Mouse (Mus musculus): Measurements from ENCODE around the gene Ovch2. TPM values are rescaled to one million over a fixed set of nuclear protein-coding genes. Genes with fewer than 3 reads are reported as not detected.

Ovch2 gene
- polyA plus RNA-seq, 1 experiment from 2014 or later = not detected

DNA sequence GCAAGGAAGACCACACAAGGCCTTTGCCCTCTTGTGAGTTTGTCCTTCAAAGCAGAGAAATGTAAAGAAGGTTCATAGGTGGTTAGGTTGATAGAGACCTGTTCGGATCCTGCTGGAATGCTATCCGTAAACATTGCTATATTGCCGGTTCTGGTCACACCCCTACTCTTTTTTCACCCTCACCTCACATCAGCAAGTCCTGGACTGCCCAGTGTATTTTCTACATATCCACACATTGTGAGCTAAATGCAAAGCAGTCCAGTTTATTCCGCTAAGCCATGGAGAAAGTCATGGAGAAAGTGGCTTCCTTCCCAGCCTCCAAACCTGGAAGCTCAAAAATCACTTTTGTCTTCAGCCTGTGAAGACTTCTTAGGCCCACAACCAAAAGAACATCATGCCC, 51.3 kb downstream of the Ovch2 start:
- no peak for ATAC-seq (replicated peaks; ENCODE audit: low FRiP score, low TSS enrichment, low read depth)
- H3K27ac ChIP-seq (ENCODE audit: low read depth) = no peak overlapping the region
- H3K27me3 ChIP-seq (replicated peaks; ENCODE audit: control insufficient read depth, insufficient read depth, low read length) = no peaks in the 10 kb centered on the region
- H3K4me2 ChIP-seq (ENCODE audit: low read length) = no peak overlapping the region
- WGBS = 66% methylated on average over 4 of the region's 4 CpGs
- no peak for DNase-seq (ENCODE audit: low spot score)
- H3K9ac ChIP-seq (ENCODE audit: low read length) = no peak overlapping the region
- H3K36me3 ChIP-seq (ENCODE audit: control insufficient read depth, insufficient read depth, low read length) = peaks cover 12% of the 10 kb centered on the region
- H3K9me3 ChIP-seq (ENCODE audit: control insufficient read depth, low read length) = no peaks in the 10 kb centered on the region
- no peak overlapping the region for H3K4me3 ChIP-seq (ENCODE audit: low read depth, low read length)
- H3K4me1 ChIP-seq (replicated peaks; ENCODE audit: control insufficient read depth, insufficient read depth, low read length) = no peaks in the 10 kb centered on the region

DNA sequence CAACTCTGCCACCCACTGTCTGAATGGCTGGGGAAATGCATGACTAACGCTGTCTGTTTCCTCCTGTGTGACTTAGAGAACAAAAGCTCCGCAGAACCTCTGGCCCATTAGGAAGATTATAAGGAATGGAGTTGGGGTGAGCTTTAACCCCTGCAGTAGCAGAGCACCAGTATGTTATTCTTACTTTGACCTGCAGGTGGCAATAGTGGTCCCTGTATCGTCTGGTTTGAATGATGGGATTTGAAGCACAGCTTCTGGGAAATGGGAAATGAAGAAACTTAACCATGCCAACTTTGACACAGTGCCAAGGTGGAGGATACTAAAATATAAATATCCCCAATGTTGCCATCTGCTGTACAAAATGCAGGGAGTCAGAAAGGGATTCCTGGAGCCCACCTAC, 51.7 kb downstream of the Ovch2 start:
- no peaks in the 10 kb centered on the region for H3K4me1 ChIP-seq (replicated peaks; ENCODE audit: control insufficient read depth, insufficient read depth, low read length)
- H3K27me3 ChIP-seq (replicated peaks; ENCODE audit: control insufficient read depth, insufficient read depth, low read length) = no peaks in the 10 kb centered on the region
- 9% methylated on average over 3 of the region's 3 CpGs for WGBS
- no peak overlapping the region for H3K4me2 ChIP-seq (ENCODE audit: low read length)
- H3K9ac ChIP-seq (ENCODE audit: low read length) = no peak overlapping the region
- DNase-seq (ENCODE audit: low spot score) = peak; percentile 79
- H3K4me3 ChIP-seq (ENCODE audit: low read depth, low read length) = no peak overlapping the region
- H3K27ac ChIP-seq (ENCODE audit: low read depth) = no peak overlapping the region
- H3K36me3 ChIP-seq (ENCODE audit: control insufficient read depth, insufficient read depth, low read length) = peaks cover 16% of the 10 kb centered on the region
- no peaks in the 10 kb centered on the region for H3K9me3 ChIP-seq (ENCODE audit: control insufficient read depth, low read length)
- ATAC-seq (replicated peaks; ENCODE audit: low FRiP score, low TSS enrichment, low read depth) = 0 out of 2 replicates have a peak, but pooled peaks have one; percentile 35

DNA sequence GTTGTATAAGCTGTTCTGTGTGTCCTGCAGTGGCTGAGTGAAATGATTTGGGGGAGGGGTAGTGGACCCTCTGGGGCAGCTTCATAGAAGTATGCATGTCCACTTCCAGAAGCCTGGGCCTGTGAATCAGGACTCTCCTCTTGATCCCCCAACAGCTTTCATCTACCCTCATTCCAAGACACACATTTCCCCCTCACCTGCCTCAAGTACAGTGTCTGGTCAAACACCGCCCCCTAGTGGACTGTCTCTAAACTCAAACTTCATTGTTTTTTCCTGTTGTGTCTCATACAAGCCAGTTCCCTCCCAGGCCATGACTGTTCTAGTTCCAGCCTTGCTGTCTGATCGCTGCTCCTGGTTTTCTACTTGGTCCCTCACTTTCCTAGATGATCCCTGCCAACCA, 53.1 kb downstream of the Ovch2 start:
- no peak overlapping the region for H3K4me2 ChIP-seq (ENCODE audit: low read length)
- no peaks in the 10 kb centered on the region for H3K27me3 ChIP-seq (replicated peaks; ENCODE audit: control insufficient read depth, insufficient read depth, low read length)
- ATAC-seq (replicated peaks; ENCODE audit: low FRiP score, low TSS enrichment, low read depth) = peak; percentile 50
- no peak overlapping the region for H3K4me3 ChIP-seq (ENCODE audit: low read depth, low read length)
- H3K9me3 ChIP-seq (ENCODE audit: control insufficient read depth, low read length) = no peaks in the 10 kb centered on the region
- no peaks in the 10 kb centered on the region for H3K4me1 ChIP-seq (replicated peaks; ENCODE audit: control insufficient read depth, insufficient read depth, low read length)
- H3K9ac ChIP-seq (ENCODE audit: low read length) = no peak overlapping the region
- H3K27ac ChIP-seq (ENCODE audit: low read depth) = no peak overlapping the region
- DNase-seq (ENCODE audit: low spot score) = peak; percentile 83
- H3K36me3 ChIP-seq (ENCODE audit: control insufficient read depth, insufficient read depth, low read length) = peaks cover 29% of the 10 kb centered on the region
- 18% methylated on average over 2 of the region's 2 CpGs for WGBS

GRCm38 (mm10) chr7:107747476-107747875, 53.5 kb downstream of the Ovch2 start:
- H3K27me3 ChIP-seq (replicated peaks; ENCODE audit: control insufficient read depth, insufficient read depth, low read length) = no peaks in the 10 kb centered on the region
- no peaks in the 10 kb centered on the region for H3K9me3 ChIP-seq (ENCODE audit: control insufficient read depth, low read length)
- no peak overlapping the region for H3K4me2 ChIP-seq (ENCODE audit: low read length)
- no peak overlapping the region for H3K4me3 ChIP-seq (ENCODE audit: low read depth, low read length)
- no peak for DNase-seq (ENCODE audit: low spot score)
- H3K36me3 ChIP-seq (ENCODE audit: control insufficient read depth, insufficient read depth, low read length) = peaks cover 31% of the 10 kb centered on the region
- no peaks in the 10 kb centered on the region for H3K4me1 ChIP-seq (replicated peaks; ENCODE audit: control insufficient read depth, insufficient read depth, low read length)
- 90% methylated on average over 9 of the region's 9 CpGs for WGBS
- H3K9ac ChIP-seq (ENCODE audit: low read length) = no peak overlapping the region
- H3K27ac ChIP-seq (ENCODE audit: low read depth) = no peak overlapping the region
- no peak for ATAC-seq (replicated peaks; ENCODE audit: low FRiP score, low TSS enrichment, low read depth)

DNA sequence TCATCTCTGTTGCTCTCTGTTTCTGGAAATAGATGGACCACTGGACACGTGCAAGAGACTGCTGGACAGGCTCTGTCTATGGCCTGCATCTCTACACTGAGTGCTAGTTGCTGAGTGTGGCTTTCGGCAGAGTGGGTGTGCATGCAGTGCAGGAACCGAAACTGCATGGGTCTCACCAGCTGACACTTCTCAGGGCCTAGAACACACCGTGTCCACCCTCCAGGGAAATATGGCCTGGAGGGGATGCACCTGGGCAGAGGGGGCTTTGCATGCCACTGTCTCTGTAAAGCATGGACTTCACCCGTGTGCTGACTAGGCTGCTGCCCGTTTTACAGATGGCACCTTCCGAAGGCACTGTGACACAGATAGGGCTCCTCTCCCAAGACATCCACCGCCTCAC, 55.0 kb downstream of the Ovch2 start:
- ATAC-seq (replicated peaks; ENCODE audit: low FRiP score, low TSS enrichment, low read depth) = no peak
- Histone ChIP-seq H3K9ac (ENCODE audit: low read length) (no peak overlapping the region), H3K4me3 (ENCODE audit: low read depth, low read length) (no peak overlapping the region), H3K4me2 (ENCODE audit: low read length) (no peak overlapping the region), H3K27ac (ENCODE audit: low read depth) (no peak overlapping the region), H3K9me3 (ENCODE audit: control insufficient read depth, low read length) (no peaks in the 10 kb centered on the region), H3K27me3 (replicated peaks; ENCODE audit: control insufficient read depth, insufficient read depth, low read length) (no peaks in the 10 kb centered on the region), H3K4me1 (replicated peaks; ENCODE audit: control insufficient read depth, insufficient read depth, low read length) (no peaks in the 10 kb centered on the region), H3K36me3 (ENCODE audit: control insufficient read depth, insufficient read depth, low read length) (peaks cover 36% of the 10 kb centered on the region)
- 90% methylated on average over 8 of the region's 8 CpGs for WGBS
- no peak for DNase-seq (ENCODE audit: low spot score)

DNA sequence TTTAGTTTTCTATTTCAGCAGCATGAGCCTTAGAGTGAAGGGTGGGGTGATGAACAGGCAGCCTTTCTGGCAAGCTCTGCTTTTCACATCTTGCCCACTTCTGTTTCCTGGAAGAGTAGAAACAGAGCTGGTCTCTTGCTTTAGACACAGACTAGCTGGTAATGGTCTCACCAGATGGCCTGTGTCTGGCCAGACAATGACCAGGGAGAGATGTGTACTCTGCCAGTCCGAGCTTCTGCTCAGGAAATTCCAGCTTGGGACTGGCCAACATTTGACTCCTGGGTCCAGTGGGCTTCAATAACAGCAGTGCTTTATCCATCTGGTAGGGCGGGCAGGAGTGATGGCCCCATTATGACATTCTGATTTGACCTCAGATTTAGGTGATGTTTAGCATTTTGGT, 55.9 kb downstream of the Ovch2 start:
- no peak overlapping the region for H3K27ac ChIP-seq (ENCODE audit: low read depth)
- H3K4me3 ChIP-seq (ENCODE audit: low read depth, low read length) = no peak overlapping the region
- no peak overlapping the region for H3K4me2 ChIP-seq (ENCODE audit: low read length)
- no peak overlapping the region for H3K9ac ChIP-seq (ENCODE audit: low read length)
- H3K4me1 ChIP-seq (replicated peaks; ENCODE audit: control insufficient read depth, insufficient read depth, low read length) = no peaks in the 10 kb centered on the region
- WGBS = 66% methylated on average over 2 of the region's 2 CpGs
- no peaks in the 10 kb centered on the region for H3K27me3 ChIP-seq (replicated peaks; ENCODE audit: control insufficient read depth, insufficient read depth, low read length)
- DNase-seq (ENCODE audit: low spot score) = no peak
- no peak for ATAC-seq (replicated peaks; ENCODE audit: low FRiP score, low TSS enrichment, low read depth)
- peaks cover 39% of the 10 kb centered on the region for H3K36me3 ChIP-seq (ENCODE audit: control insufficient read depth, insufficient read depth, low read length)
- H3K9me3 ChIP-seq (ENCODE audit: control insufficient read depth, low read length) = no peaks in the 10 kb centered on the region

GRCm38 (mm10) chr7:107744454-107744853, 56.6 kb downstream of the Ovch2 start:
- no peak overlapping the region for H3K4me3 ChIP-seq (ENCODE audit: low read depth, low read length)
- H3K4me2 ChIP-seq (ENCODE audit: low read length) = no peak overlapping the region
- H3K27me3 ChIP-seq (replicated peaks; ENCODE audit: control insufficient read depth, insufficient read depth, low read length) = no peaks in the 10 kb centered on the region
- no peak overlapping the region for H3K27ac ChIP-seq (ENCODE audit: low read depth)
- no peak overlapping the region for H3K9ac ChIP-seq (ENCODE audit: low read length)
- DNase-seq (ENCODE audit: low spot score) (no peak), ATAC-seq (replicated peaks; ENCODE audit: low FRiP score, low TSS enrichment, low read depth) (no peak)
- 85% methylated on average over 4 of the region's 4 CpGs for WGBS
- no peaks in the 10 kb centered on the region for H3K4me1 ChIP-seq (replicated peaks; ENCODE audit: control insufficient read depth, insufficient read depth, low read length)
- H3K36me3 ChIP-seq (ENCODE audit: control insufficient read depth, insufficient read depth, low read length) = peaks cover 39% of the 10 kb centered on the region
- no peaks in the 10 kb centered on the region for H3K9me3 ChIP-seq (ENCODE audit: control insufficient read depth, low read length)

GRCm38 (mm10) chr7:107742963-107743465, 58.0 kb downstream of the Ovch2 start:
- no peak overlapping the region for H3K4me2 ChIP-seq (ENCODE audit: low read length)
- H3K27me3 ChIP-seq (replicated peaks; ENCODE audit: control insufficient read depth, insufficient read depth, low read length) = no peaks in the 10 kb centered on the region
- H3K27ac ChIP-seq (ENCODE audit: low read depth) = no peak overlapping the region
- ATAC-seq (replicated peaks; ENCODE audit: low FRiP score, low TSS enrichment, low read depth) (no peak), DNase-seq (ENCODE audit: low spot score) (no peak)
- no peaks in the 10 kb centered on the region for H3K9me3 ChIP-seq (ENCODE audit: control insufficient read depth, low read length)
- H3K4me3 ChIP-seq (ENCODE audit: low read depth, low read length) = no peak overlapping the region
- WGBS = 84% methylated on average over 10 of the region's 10 CpGs
- no peak overlapping the region for H3K9ac ChIP-seq (ENCODE audit: low read length)
- H3K36me3 ChIP-seq (ENCODE audit: control insufficient read depth, insufficient read depth, low read length) = peaks cover 41% of the 10 kb centered on the region
- H3K4me1 ChIP-seq (replicated peaks; ENCODE audit: control insufficient read depth, insufficient read depth, low read length) = no peaks in the 10 kb centered on the region

DNA sequence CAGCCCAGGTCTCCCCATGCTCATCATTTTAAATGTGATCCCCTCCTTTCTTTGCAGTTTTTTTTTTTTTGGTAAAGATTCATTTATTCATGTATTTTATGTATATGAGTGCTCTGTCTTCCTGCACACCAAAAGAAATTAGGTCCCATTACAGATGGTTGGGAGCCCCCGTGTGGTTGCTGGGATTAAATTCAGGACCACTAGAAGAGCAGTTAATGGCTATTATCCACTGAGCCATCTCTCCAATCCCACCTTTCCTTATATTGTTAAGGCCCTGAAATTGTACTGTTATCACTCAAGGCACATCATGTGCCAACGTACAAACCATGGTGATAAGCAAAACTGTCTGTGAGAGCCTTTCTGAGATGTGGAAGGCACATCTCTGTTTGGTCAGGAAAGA, 62.3 kb downstream of the Ovch2 start:
- H3K27ac ChIP-seq (ENCODE audit: low read depth) = no peak overlapping the region
- no peak overlapping the region for H3K9ac ChIP-seq (ENCODE audit: low read length)
- ATAC-seq (replicated peaks; ENCODE audit: low FRiP score, low TSS enrichment, low read depth) = no peak
- 38% methylated on average over 2 of the region's 2 CpGs for WGBS
- H3K4me2 ChIP-seq (ENCODE audit: low read length) = no peak overlapping the region
- H3K9me3 ChIP-seq (ENCODE audit: control insufficient read depth, low read length) = no peaks in the 10 kb centered on the region
- H3K36me3 ChIP-seq (ENCODE audit: control insufficient read depth, insufficient read depth, low read length) = peaks cover 22% of the 10 kb centered on the region
- no peak for DNase-seq (ENCODE audit: low spot score)
- no peaks in the 10 kb centered on the region for H3K4me1 ChIP-seq (replicated peaks; ENCODE audit: control insufficient read depth, insufficient read depth, low read length)
- no peaks in the 10 kb centered on the region for H3K27me3 ChIP-seq (replicated peaks; ENCODE audit: control insufficient read depth, insufficient read depth, low read length)
- H3K4me3 ChIP-seq (ENCODE audit: low read depth, low read length) = no peak overlapping the region

Data from intestine, embryonic 14.5 days (tissue).